Mouse (Mus musculus): ENCODE results near the gene 5730522E02Rik. TPM values are rescaled to one million over a fixed set of nuclear protein-coding genes. Genes with fewer than 3 reads are reported as not detected.

5730522E02Rik gene
- 0.37 and 0.59 TPM in 2 replicates for polyA plus RNA-seq (2015; fragmentation: Nextera tagmentation; extraction: Ambion mirVana)

GRCm38 (mm10) chr11:26210582-26211180 is at the start of gene 5730522E02Rik:
Gene 5730522E02Rik, minus strand, starts transcription at chr11:26210763.

Other genes with a start within 250 kb of the 5730522E02Rik start
- 26.9 and 29.0 TPM in 2 replicates for gene Fancl, start 175.4 kb upstream of the 5730522E02Rik start, polyA plus RNA-seq (2015; fragmentation: Nextera tagmentation; extraction: Ambion mirVana)